Mouse (Mus musculus): Measurements from ENCODE around the gene Ddx55.

DNA sequence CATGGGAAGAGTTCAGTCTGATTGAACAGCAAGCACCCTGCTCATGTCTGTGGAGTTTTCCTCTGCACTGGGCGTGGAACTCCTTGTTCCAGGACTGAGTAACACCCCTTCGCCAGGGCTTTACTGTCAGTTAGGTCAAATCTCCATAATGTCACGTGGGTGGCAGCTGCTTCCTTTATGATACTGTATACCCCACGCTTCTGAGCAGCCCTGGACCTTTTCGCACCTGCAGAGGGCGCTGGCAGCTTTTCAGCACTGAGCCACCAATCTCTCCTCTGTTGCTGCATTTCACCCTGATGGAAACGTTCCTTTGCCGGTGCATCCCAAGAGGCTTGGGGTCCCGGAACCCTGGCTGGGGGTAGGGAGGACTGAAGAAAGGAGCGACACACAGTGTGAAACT is 58.3 kb downstream of the Ddx55 start:
- TF ChIP-seq CTCF (IDR thresholded peaks at IDR 0.05; ENCODE audit: low read depth, low read length) (peak; percentile 30), POLR2A (IDR thresholded peaks at IDR 0.05; ENCODE audit: extremely low read depth, insufficient read depth, low read length) (no peak)
